Mouse (Mus musculus): ENCODE results near the gene Capza1. TPM values are rescaled to one million over a fixed set of nuclear protein-coding genes. Genes with fewer than 3 reads are reported as not detected.

The Capza1 gene
- polyA plus RNA-seq, 1 experiment from 2014 or later = 109 TPM

- WGBS = 1% methylated on average over 56 of the region's 56 CpGs
- peak within 1 kb of the TSS; percentile 99 for H3K4me2 ChIP-seq (replicated peaks; ENCODE audit: low read depth)
- peaks cover 46% of the 10 kb centered on the region for H3K27me3 ChIP-seq (replicated peaks; ENCODE audit: control insufficient read depth, insufficient read depth, low read length)
- TF ChIP-seq CTCF (IDR thresholded peaks at IDR 0.05; ENCODE audit: low read depth) = no peak
- peak within 1 kb of the TSS; percentile 56 for H3K4me3 ChIP-seq (ENCODE audit: low read depth, low read length)
- no peaks in the 10 kb centered on the region for H3K9me3 ChIP-seq (ENCODE audit: control insufficient read depth)
- peak within 1 kb of the TSS; percentile 37 for H3K27ac ChIP-seq (ENCODE audit: low read depth, low read length)
- H3K36me3 ChIP-seq (ENCODE audit: control insufficient read depth, insufficient read depth) = no peaks in the 10 kb centered on the region
- H3K4me1 ChIP-seq (replicated peaks; ENCODE audit: control insufficient read depth, insufficient read depth, low read length) = peaks cover 15% of the 10 kb centered on the region
- H3K9ac ChIP-seq (ENCODE audit: low read depth, low read length) = peak within 1 kb of the TSS; percentile 67
- peak; percentile 67 for ATAC-seq
Observed at GRCm38 (mm10) chr3:104780561-104781420, 83.5 kb downstream of the Capza1 start, which contains the start of gene Ppm1j. Ppm1j (plus strand) TSS chr3:104781056.

- no peaks in the 10 kb centered on the region for H3K9me3 ChIP-seq (ENCODE audit: control insufficient read depth)
- H3K36me3 ChIP-seq (ENCODE audit: control insufficient read depth, insufficient read depth) = no peaks in the 10 kb centered on the region
- peaks cover 46% of the 10 kb centered on the region for H3K27me3 ChIP-seq (replicated peaks; ENCODE audit: control insufficient read depth, insufficient read depth, low read length)
- TF ChIP-seq CTCF (IDR thresholded peaks at IDR 0.05; ENCODE audit: low read depth) = peak; percentile 94
- H3K4me2 ChIP-seq (replicated peaks; ENCODE audit: low read depth) = no peak overlapping the region
- WGBS = 2% methylated on average over 7 of the region's 7 CpGs
- no peak for ATAC-seq
- no peak overlapping the region for H3K9ac ChIP-seq (ENCODE audit: low read depth, low read length)
- peaks cover 15% of the 10 kb centered on the region for H3K4me1 ChIP-seq (replicated peaks; ENCODE audit: control insufficient read depth, insufficient read depth, low read length)
- H3K27ac ChIP-seq (ENCODE audit: low read depth, low read length) = no peak overlapping the region
- H3K4me3 ChIP-seq (ENCODE audit: low read depth, low read length) = no peak overlapping the region
Observed at GRCm38 (mm10) chr3:104779949-104780348, 84.4 kb downstream of the Capza1 start.

GRCm38 (mm10) chr3:104777342-104777741 is 87.0 kb downstream of the Capza1 start:
- Histone ChIP-seq H3K9me3 (ENCODE audit: control insufficient read depth) (no peaks in the 10 kb centered on the region), H3K4me3 (ENCODE audit: low read depth, low read length) (peak overlapping the region; percentile 40), H3K27ac (ENCODE audit: low read depth, low read length) (no peak overlapping the region), H3K9ac (ENCODE audit: low read depth, low read length) (no peak overlapping the region), H3K36me3 (ENCODE audit: control insufficient read depth, insufficient read depth) (no peaks in the 10 kb centered on the region), H3K27me3 (replicated peaks; ENCODE audit: control insufficient read depth, insufficient read depth, low read length) (peaks cover 46% of the 10 kb centered on the region), H3K4me1 (replicated peaks; ENCODE audit: control insufficient read depth, insufficient read depth, low read length) (peaks cover 13% of the 10 kb centered on the region; the same call in 1 of the 2 replicates), H3K4me2 (replicated peaks; ENCODE audit: low read depth) (peak overlapping the region; percentile 63)
- TF ChIP-seq CTCF (IDR thresholded peaks at IDR 0.05; ENCODE audit: low read depth) = peak; percentile 69
- under 1% methylated on average over 20 of the region's 20 CpGs for WGBS
- no peak for ATAC-seq

- no peak overlapping the region for H3K9ac ChIP-seq (ENCODE audit: low read depth, low read length)
- 87% methylated on average over 7 of the region's 7 CpGs for WGBS
- H3K4me2 ChIP-seq (replicated peaks; ENCODE audit: low read depth) = no peak overlapping the region
- no peak overlapping the region for H3K4me3 ChIP-seq (ENCODE audit: low read depth, low read length)
- H3K27ac ChIP-seq (ENCODE audit: low read depth, low read length) = no peak overlapping the region
- no peaks in the 10 kb centered on the region for H3K9me3 ChIP-seq (ENCODE audit: control insufficient read depth)
- H3K4me1 ChIP-seq (replicated peaks; ENCODE audit: control insufficient read depth, insufficient read depth, low read length) = no peaks in the 10 kb centered on the region
- no peaks in the 10 kb centered on the region for H3K36me3 ChIP-seq (ENCODE audit: control insufficient read depth, insufficient read depth)
- H3K27me3 ChIP-seq (replicated peaks; ENCODE audit: control insufficient read depth, insufficient read depth, low read length) = peaks cover 22% of the 10 kb centered on the region
- TF ChIP-seq CTCF (IDR thresholded peaks at IDR 0.05; ENCODE audit: low read depth) = no peak
- ATAC-seq = no peak
Observed at GRCm38 (mm10) chr3:104773301-104773700, 91.0 kb downstream of the Capza1 start.

Other genes starting within 250 kb of the Capza1 start
- 36.6 and 36.7 TPM in 2 replicates for gene Slc16a1, start 225.8 kb downstream of the Capza1 start, polyA plus RNA-seq (2015; fragmentation: Nextera tagmentation; extraction: Ambion mirVana)
- 22.3 and 24.4 TPM in 2 replicates for gene Ppm1j, start 83.4 kb downstream of the Capza1 start, polyA plus RNA-seq (2015; fragmentation: Nextera tagmentation; extraction: Ambion mirVana)
- 0.05 and 0.22 TPM in 2 replicates for gene Fam19a3, start 82.7 kb downstream of the Capza1 start, polyA plus RNA-seq (2015; fragmentation: Nextera tagmentation; extraction: Ambion mirVana)
- 316 and 320 TPM in 2 replicates for gene Rhoc, start 76.1 kb downstream of the Capza1 start, polyA plus RNA-seq (2015; fragmentation: Nextera tagmentation; extraction: Ambion mirVana)
- 144 and 157 TPM in 2 replicates for gene Mov10, start 45.9 kb downstream of the Capza1 start, polyA plus RNA-seq (2015; fragmentation: Nextera tagmentation; extraction: Ambion mirVana)
- 19.9 and 21.9 TPM in 2 replicates for gene St7l, start 500 bp downstream of the Capza1 start, polyA plus RNA-seq (2015; fragmentation: Nextera tagmentation; extraction: Ambion mirVana)
- 1.2 and 1.5 TPM in 2 replicates for gene Wnt2b, start 97.4 kb upstream of the Capza1 start, polyA plus RNA-seq (2015; fragmentation: Nextera tagmentation; extraction: Ambion mirVana)
- 9.8 and 10.6 TPM in 2 replicates for gene Cttnbp2nl, start 188.6 kb upstream of the Capza1 start, polyA plus RNA-seq (2015; fragmentation: Nextera tagmentation; extraction: Ambion mirVana)
- gene 4930564D02Rik, start 202.3 kb upstream of the Capza1 start, polyA plus RNA-seq (2015; fragmentation: Nextera tagmentation; extraction: Ambion mirVana) = not detected in 2 replicates

Measured in intestine, postnatal 0 days (tissue).